Mouse (Mus musculus): ENCODE measurements at regions not wholly inside any gene's neighbourhood (a gene's known extent, or its start where the extent isn't known, plus 50 kb on each side); places are given as distances from the start of the nearest gene placed in this dataset.

- ATAC-seq = no peak
These were observed 62.1 kb upstream of the Pfn2 start for GRCm38 (mm10) chr3:57910020-57910419.

- no peak for ATAC-seq
These were observed 64.1 kb upstream of the Pfn2 start for GRCm38 (mm10) chr3:57911831-57912596.

GRCm38 (mm10) chr3:57912650-57913343, 64.9 kb upstream of the Pfn2 start:
- no peak for ATAC-seq

GRCm38 (mm10) chr3:57914687-57915086, 66.8 kb upstream of the Pfn2 start:
- ATAC-seq = no peak

- ATAC-seq = no peak
These were observed 71.0 kb upstream of the Pfn2 start for GRCm38 (mm10) chr3:57918913-57919312.

- ATAC-seq = no peak
These were observed 71.7 kb upstream of the Pfn2 start for GRCm38 (mm10) chr3:57919390-57920089.

GRCm38 (mm10) chr3:57920090-57920432, 72.2 kb upstream of the Pfn2 start:
- ATAC-seq = no peak

- no peak for ATAC-seq
These were observed 73.4 kb upstream of the Pfn2 start for GRCm38 (mm10) chr3:57921071-57921882.

- ATAC-seq = no peak
These were observed 75.2 kb upstream of the Pfn2 start for GRCm38 (mm10) chr3:57923061-57923460.

GRCm38 (mm10) chr3:57932657-57933539, 85.0 kb upstream of the Pfn2 start:
- no peak for ATAC-seq

GRCm38 (mm10) chr3:57935042-57935610, 87.2 kb upstream of the Pfn2 start:
- no peak for ATAC-seq

GRCm38 (mm10) chr3:57940504-57941381, 92.9 kb upstream of the Pfn2 start:
- no peak for ATAC-seq

GRCm38 (mm10) chr3:57944698-57945097, 96.8 kb upstream of the Pfn2 start:
- ATAC-seq = no peak

GRCm38 (mm10) chr3:57945765-57946164, 97.9 kb upstream of the Pfn2 start:
- no peak for ATAC-seq

- ATAC-seq = no peak
These were observed 99.5 kb upstream of the Pfn2 start for GRCm38 (mm10) chr3:57947331-57947730.

GRCm38 (mm10) chr3:57948720-57949119, 100.8 kb upstream of the Pfn2 start:
- ATAC-seq = no peak

GRCm38 (mm10) chr3:57950431-57951331, 102.8 kb upstream of the Pfn2 start:
- no peak for ATAC-seq

- ATAC-seq = no peak
These were observed 103.6 kb upstream of the Pfn2 start for GRCm38 (mm10) chr3:57951438-57951837.

GRCm38 (mm10) chr3:57957352-57957751, 109.5 kb upstream of the Pfn2 start:
- ATAC-seq = no peak

Measured in CD4-positive, CD25-positive, alpha-beta regulatory T cell, adult 4 months (primary cell).